Mouse (Mus musculus) cerebral cortex, adult 2 months (tissue): ENCODE measurements around the gene Rrm2.

Experiments used
- WGBS: fragments of 180-500 bp; shearing (Covaris S2); methylation state at CpG from one replicate; pipeline ENCODE4 v1.1.7; 2018; 5-methylcytosine and 5-hydroxymethylcytosine counted together

The Rrm2 gene

DNA sequence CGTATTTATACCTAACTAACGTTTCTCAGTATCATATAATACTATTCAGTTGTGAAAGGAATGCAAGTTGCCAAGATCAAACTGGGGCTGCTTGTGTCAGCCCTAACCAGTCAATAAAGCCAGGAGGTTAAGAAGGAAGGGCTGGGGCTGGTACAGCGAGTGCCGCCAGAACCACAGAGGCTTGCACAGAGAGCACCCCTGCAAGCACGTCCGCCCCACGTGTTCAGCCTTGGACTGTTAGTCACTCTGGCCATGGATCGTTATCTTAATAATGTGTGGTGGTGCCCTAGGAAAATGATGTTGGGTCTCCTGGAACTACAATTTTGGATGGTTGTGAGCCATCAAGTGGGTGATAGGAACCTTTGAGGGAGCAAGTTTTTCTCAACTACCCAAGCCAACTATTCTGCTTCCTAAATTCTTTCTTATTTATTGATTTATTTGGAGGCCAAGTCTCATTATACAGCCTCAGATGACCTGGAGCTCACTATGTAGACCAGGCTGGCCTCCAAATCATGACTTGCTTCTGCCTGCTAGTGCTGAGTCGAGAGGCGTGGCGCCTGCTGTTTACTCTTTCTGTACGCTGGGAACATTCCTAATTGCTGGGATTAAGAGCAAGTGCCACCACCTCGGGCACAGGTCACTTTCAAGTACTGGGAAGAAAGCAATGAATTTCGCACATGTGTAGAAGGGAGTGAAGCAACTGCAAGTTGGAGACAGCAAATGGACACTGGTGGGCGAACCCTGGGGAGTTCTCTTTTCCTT is 2.4 kb upstream of the Rrm2 start:
- 90% methylated on average over 15 of the region's 15 CpGs for WGBS

DNA sequence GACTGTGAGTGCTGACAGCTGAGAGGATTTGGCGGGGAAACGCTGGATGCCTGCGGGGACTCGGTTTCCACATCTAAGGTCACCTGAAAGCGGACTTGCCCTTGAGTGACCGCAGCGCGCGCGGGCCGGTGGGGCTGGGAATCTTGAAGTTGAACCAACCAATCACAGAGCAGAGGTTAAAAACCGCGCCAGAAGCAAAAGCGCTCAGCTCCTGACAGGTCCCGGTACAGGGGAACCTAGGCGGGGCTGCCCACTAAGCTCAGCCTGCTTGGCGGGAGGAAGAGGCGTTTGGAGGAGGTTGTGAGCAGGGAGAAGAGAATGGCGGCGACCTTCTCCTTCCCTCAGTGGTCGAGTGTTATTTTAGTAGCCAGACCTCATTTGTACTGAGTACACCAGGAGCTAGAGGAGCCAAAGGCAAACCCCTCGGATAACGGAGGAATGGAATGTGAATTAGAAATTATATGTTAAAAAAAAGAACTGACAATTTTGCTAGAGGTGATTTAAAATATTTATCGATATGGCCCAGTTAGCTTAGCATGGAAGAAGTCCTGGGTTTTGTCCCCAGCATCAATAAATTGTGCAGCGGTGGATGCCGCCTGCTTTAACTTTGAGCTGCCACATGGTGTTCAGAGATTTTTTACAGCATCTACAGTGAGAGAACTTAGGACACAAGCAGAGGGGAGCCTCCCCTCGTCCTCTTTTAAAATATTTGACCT is 1.1 kb upstream of the Rrm2 start:
- WGBS, result 14% methylated on average over 27 of the region's 27 CpGs

DNA sequence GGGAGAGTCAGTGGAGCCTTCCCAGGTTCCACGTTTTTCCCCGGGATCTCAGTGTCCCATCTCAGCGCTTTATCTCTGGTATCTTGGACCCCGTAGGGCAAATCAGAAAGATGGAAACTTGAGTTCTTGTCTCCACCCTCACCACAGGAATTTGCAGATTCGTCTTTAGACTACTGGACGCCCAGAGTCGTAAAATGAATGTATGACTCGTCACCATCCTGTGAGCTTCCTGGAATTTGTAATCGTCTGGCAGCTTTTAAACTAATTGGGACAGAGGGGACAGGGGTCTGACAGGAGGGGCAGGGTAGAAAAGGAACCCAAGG is 600 bp upstream of the Rrm2 start:
- WGBS, result 1% methylated on average over 9 of the region's 9 CpGs

DNA sequence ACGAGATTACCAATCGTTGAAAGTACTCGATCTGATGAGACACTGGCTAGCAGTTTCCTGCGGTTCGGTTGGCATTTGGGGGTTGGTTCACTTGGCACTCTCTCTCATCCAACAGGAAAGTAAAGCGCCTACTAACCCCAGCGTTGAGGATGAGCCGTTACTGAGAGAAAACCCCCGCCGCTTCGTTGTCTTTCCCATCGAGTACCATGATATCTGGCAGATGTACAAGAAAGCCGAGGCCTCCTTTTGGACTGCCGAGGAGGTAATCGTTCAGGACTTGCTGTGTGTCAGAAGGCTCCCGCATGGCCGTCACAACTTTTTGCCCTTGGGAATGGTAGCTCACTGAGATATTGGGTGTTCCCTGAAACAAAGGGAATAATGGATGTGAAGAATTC is 780 bp downstream of the Rrm2 start:
- WGBS, result 4% methylated on average over 17 of the region's 17 CpGs

DNA sequence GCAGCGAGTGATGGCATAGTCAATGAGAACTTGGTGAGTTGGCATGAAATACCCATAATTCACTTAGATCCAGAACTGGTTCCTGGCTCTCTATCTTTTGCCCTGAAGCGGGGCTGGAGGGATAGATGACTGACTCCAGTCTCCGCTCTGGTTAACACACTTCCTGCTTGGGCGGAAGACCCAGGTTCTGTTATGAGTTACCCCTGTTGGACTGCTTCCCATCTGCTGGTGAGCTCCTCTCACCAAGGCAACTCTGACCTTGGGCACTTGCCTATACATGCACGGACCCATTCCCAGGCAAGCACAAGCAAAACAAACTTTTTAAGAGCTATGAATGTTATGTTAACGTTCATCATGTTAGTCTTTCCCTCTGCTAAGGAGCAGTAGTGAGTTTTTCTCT is 1.4 kb downstream of the Rrm2 start:
- WGBS, result 57% methylated on average over 6 of the region's 6 CpGs

DNA sequence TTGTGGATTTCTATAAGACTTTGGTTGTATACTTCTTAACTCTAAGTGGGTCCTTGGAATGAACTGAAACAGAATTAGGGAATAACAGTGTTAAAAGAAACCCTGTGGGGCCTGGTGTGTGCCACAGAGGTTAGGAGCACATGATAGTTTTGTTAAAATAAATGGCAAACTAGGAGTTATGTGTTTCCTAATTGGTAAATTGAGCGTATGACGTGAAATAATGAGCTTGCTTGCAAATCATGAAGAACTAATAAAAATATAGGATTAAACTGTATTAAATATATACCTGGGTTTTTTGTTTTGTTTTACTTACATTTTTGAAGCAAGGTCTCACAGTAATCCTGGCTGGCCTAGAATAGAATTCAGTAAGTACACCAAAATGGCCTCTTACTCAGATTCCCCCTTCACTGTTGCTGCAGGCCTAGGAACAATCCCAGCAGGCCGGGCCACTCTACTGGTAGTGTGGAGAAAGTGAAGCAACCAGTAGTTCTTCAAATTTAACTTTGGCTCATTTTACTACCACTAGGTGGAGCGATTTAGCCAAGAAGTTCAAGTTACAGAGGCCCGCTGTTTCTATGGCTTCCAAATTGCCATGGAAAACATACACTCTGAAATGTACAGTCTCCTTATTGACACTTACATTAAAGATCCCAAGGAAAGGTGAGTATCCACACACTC is 1.9 kb downstream of the Rrm2 start:
- WGBS, result 18% methylated on average over 5 of the region's 5 CpGs

DNA sequence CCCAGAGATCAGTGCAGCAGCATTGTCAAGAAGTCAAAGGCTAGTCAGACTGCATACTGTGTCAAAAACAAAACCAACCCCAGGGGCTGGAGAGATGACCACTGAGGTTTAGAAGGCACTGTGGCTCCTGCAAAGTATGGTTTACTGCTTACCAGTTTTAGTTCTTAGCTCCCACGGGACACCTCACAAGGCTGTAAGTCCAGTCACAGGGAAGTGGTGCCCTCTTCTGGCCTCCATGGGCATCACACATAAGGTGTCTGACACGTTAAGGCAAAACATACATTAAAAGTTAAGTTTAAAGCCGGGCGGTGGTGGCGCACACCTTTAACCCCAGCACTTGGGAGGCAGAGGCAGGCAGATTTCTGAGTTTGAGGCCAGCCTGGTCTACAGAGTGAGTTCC is 2.6 kb downstream of the Rrm2 start:
- 62% methylated on average over 5 of the region's 5 CpGs for WGBS

DNA sequence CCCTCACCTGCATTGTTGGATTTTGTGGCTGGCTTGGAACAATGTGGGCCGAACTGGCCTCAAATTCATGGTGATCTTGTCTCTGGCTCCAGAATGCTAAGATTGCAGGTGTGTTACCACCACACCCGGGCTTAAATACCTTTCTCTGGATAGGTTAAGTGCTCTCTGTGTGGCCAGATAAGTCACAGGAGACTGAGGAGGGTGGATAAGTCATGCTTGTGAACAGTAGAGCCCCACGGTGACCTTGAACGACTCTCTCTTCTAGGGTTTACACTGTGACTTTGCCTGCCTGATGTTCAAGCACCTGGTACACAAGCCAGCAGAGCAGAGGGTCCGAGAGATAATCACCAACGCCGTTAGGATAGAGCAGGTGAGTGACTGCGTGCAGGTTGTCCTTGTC is 4.4 kb downstream of the Rrm2 start:
- 92% methylated on average over 8 of the region's 8 CpGs for WGBS

DNA sequence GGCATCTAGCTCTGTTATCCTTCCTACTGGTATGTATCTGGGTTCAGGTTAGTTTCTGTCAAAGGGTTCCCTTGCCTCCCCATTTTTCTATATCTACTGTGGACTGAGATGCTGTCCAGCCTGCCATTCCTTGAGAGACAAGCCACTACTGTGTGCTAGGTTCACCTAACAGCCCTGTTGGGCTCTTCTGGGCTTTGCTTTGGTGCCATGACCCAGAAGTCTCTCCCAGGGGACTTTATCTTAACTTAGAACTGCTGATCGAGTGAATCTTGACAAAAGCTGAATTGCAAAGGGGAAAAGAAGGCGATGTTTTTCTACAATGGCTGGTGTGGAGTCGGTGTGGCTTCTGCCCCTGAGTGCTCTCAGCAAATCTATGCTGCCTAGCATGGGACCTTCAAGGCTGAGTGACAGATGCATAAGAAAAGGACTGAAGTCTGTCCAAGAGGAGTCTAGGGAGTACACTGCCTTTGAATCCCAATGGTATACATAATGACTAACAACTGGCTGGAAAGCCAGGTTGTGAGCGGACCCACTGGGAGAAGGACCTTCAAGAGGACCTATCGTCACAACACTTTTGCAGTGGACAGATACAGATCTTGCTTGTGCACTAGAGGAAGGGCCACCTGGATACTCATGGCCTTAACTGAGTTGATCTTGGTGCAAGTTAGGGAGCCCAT is 6.7 kb downstream of the Rrm2 start:
- WGBS, result 87% methylated on average over 5 of the region's 5 CpGs

DNA sequence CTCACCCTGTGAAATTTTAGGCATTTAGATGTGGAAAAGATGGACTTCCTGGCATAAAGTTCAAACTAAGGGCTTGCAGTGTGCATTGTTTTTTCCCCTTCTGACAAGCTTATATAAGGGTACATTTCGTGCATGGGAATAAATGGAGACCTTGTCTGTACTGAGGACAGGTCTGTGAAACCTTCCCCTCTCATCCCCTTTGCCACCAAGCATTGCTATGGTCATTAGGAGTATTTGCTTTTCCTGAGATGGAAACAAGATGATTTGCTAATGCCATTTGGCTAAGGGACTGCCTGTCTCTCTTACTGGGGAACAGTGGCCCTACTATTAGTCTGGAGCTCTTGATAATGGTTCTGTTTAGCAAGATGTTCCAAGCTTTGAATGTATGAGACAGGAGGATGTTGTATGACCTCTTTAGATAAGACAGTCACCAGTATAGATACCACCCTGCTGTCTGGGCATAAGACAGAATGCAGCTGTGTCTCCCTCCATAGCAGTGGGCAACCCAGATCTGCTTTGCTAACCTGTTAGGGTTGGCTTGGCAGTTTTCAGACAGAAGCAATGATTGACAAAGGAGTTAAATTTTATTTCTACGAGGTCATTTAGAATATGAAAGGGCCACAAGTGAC is 7.3 kb downstream of the Rrm2 start:
- 74% methylated on average over 2 of the region's 2 CpGs for WGBS

DNA sequence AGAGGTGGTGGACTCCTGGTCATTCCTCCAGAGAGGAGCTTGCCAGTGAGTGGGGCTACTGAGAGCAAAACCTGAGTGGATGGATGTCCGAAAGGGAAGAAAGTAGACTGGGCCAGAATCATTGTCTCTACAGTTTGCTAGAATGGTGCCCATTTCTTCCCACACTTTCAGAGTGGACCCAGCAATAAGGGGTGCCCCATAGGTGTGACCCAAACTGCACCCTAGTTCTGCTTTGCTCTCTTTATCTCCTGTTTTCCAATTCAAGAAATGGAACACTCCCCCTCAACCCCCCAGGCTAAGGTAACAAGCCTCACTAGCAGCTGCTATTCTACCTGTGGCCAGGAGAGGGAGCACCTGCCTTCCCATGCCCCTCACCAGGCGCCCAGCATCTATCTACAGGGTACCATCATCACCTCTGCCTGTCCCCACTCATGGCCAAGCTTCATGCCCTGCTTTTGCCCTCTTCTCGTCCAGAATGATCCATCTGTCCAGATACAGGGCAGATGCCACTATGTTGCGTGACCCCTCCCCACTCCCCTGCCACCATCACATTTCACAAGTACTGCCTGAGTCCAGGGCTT is 8.8 kb downstream of the Rrm2 start:
- WGBS, result 66% methylated on average over 4 of the region's 4 CpGs

DNA sequence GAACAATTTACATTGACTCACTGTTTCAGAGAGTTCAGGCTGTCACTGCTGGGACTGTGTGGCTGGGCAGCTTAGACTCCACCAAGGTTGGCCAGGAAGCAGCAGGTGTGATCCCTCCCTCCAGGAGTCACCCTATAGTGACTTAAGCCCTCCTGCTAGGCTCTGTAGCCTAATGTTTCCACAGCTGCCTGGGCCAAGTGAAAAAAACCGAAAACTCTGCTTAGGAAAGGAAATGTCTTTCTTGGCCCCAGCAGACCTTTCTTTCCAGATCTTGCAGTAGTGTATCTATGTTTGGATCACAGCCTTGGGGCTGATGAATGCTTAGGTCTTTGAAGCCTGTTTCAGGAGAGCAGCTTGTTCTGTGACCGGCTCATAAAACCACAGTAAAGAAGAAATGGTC is 15.4 kb downstream of the Rrm2 start:
- 65% methylated on average over 2 of the region's 2 CpGs for WGBS

DNA sequence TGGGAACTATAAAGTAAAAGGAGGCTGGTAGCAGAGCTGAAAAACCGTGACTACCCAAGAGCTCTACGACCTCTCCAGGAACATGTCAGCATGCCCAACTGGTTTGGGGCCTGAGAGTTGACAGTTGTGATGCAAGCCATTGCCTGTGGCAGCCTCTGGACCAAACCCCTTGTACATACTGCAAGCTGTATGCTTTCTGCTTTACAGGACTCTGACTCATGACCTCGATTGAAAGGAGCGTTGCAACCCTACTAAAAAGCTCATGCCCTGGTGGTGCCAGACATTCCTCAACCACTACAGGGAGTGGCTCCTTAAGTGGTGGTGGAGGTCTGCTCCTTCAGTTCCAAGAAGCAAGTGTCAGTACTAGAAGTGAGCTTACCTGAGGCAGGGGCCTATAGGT is 15.8 kb downstream of the Rrm2 start:
- WGBS, result 79% methylated on average over 4 of the region's 4 CpGs

DNA sequence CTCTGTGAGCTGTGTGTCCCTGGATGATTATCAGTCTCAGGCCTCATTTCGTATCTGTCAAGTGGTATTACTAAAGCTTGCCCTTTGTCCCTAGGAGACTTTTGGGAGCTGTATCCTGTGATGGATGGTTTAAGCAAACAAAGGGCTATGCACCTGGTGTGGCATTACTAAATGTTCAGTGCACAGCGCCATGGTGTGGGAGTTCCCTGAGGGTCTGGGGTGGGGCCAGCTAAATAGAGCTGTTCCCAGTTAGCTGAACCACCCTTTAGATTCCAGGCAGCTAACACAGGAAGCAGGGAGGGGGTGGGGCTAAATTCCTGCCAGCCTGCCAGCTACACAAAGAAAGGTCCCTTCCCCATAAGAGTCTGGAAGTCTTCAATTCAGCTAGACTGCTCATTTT is 16.3 kb downstream of the Rrm2 start:
- WGBS, result 63% methylated on average over 2 of the region's 2 CpGs

DNA sequence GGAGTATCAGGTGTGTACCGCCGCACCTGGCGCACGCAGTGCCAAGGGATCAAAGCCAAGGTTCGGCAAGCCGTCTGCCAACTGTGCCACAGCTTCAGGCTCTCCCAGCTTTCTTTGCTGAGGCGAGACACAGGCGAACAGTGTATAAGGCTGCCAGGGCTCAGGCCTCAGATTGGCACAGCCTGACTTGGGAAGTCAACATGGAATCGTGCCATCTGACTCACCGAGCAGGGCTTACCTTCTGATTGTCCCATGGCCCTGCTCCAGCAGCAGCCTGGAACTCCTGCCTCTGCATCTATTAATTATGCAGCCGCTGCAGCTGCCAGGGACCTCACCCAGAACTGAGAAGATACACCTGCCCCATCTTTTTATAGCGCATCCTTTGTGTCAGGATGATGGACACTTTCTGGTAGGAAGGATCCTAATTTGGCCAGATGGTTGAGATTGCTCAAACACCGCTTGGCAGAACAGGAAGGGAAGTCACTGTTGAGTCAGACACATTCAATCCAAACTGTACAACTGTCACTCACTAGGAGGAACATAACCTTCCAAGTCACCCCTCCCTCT is 26.9 kb downstream of the Rrm2 start:
- WGBS, result 47% methylated on average over 13 of the region's 13 CpGs

DNA sequence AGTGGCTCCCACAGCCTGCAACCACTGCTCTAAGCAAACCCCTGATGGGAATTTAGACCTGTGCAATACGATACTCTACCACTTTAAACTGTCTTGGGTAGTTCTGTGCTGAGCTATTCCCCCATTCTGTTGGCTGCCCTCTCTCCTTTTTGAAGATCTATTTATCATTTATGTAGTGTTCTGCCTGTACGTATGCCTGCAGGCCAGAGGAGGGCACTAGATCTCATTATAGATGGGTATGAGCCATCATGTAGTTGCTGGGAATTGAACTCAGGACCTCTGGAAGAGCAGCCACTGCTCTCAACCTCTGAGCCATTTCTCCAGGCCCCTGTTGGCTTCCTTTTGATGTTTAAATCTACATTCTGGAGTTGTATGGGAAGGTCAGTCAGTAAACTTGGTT is 28.9 kb downstream of the Rrm2 start:
- 93% methylated on average over 2 of the region's 2 CpGs for WGBS

DNA sequence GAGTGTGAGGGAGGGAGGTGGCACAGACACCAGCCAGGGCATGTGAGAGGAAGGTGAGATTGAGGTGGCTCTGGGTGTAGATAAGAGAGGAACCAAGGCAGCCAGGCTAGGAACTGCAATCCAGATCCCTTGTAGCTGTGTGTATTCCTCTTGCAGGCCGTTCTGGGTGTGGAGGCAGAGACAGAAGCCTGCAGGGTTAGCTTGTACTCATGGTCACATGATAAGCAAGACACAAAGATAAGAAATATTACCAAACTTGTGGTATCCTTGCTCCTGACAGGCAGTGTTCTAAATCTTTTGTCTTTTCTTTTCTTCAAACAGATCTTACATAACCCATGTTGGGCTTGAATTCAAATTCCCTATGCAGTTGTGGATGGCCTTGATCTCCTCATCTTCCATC is 31.9 kb downstream of the Rrm2 start:
- WGBS, result 83% methylated on average over 1 of the region's 1 CpGs

DNA sequence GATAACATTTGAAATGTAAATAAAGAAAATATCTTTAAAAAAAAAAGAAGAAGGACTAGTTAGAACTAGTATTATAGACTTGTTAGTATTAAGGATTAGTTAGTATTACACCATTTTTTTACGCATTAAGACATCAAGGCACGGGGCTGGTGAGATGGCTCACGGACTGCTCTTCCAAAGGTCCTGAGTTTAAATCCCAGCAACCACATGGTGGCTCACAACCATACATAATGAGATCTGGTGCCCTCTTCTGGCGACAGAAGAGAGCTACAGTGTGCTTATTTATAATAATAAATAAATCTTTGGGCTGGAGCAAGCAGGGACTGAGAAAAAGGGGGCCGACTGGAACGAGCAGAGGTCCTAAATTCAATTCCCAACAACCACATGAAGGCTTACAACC is 33.5 kb downstream of the Rrm2 start:
- 68% methylated on average over 6 of the region's 6 CpGs for WGBS

DNA sequence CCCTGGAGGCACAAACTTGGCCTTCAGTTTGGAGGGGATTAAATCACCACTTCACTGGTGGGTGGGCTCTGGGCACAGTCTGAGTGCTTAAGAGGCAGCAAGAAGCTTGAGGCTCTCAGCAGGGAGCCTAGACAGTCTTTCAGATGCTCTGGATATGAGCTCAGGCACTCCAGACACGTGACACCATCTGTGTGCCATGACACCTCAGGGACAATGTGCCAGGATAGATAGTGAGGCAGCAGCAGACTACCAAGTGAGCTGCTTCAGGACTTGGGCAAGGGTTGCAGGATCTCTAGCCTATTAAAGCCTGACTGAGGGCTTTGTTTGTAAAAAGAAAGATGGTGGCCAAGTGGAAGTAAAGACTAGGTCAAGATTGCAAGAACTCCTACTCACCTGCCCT is 36.3 kb downstream of the Rrm2 start:
- 50% methylated on average over 1 of the region's 1 CpGs for WGBS

DNA sequence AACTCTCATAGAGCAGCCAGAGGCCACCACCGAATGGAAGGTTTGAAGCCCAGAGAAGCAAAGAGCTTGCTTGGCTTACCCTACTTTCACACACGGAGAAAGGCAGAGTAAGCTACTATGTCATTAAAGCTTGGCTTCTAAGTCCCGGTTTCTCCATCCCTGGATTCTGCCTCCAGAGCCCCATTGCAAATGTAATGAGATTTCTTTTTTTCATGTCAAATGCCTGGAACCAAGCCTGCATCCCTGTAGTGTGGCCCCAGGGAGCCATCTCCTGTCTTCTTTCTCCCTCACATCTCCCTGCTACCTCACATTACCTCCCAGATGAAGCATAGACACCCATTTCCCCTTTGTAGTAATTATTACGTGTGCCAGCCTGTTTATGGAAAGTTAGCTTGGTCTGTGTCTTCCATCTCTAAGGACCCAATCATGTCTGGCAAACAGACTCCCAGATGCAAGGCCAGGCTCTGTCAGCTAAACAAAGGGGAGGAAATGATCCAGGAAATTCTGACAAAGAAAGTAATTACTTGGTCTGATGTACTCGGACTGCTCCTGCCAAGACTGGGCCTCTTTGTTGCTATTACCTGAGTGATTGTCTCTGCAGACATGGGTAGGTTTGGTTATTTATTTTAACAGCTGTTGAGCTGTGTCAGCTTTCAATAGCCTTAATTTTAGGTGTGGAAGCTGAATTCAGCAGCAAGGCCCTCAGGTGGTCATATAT is 38.7 kb downstream of the Rrm2 start:
- WGBS, result 55% methylated on average over 5 of the region's 5 CpGs

DNA sequence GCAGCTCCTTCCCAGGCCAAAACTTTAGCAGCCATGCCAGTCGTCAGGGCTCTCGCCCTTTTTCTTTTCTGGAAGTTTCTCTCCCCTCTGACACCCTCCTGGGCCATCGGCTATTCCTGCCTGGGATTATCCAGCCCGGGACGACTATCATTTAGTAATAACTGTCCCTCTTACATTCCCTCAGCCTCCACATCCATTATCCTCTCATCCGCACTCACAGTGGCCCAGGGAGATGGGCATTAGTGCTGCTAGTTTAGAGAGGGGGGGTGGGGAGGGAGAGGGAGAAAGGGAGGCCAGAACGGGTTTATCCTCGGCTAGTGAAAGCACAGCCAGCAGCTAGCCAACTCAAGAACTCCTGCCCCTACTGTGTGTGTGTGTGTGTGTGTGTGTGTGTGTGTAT is 39.3 kb downstream of the Rrm2 start:
- 75% methylated on average over 8 of the region's 8 CpGs for WGBS
